Mouse (Mus musculus): ENCODE measurements around the gene Kctd19.

DNA sequence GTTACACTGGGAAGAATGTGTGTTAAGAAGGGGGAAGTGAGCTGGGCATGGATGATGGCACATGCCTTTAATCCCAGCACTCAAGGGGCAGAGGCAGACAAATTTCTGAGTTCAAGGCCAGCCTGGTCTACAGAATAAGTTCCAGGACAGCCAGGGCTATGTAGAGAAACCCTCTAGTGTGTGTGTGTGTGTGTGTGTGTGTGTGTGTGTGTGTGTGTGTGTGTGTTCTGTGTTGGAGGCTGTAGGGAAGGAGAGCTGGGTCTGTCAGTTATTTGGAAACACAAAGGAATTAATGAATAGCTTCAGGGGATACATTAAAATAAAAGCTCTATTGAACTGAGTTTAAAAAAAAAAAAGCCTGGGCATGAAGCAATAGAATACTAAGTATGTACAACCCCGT lies 37.7 kb upstream of the Kctd19 start:
- no peak for TF ChIP-seq POLR2A (IDR thresholded peaks at IDR 0.05; ENCODE audit: borderline replicate concordance, extremely low read depth, low read depth, low read length)
- TF ChIP-seq CTCF (IDR thresholded peaks at IDR 0.05; ENCODE audit: insufficient read depth, low read length) = no peak

All from lung, adult 2 months (tissue).